Mouse (Mus musculus) layer of hippocampus, postnatal 14 days (tissue): ENCODE results near the gene Ptcd2. TPM values are rescaled to one million over a fixed set of nuclear protein-coding genes. Genes with fewer than 3 reads are reported as not detected.

Source experiments
- DNase-seq, 2 experiments: peaks; one replicate each; pipeline ENCODE4 v3.0.0; 2021 to 2022; ENCODE audit warnings: low spot score in 2 of 2, mixed read lengths in 1 of 2
- total RNA-seq, 2 experiments: library from RNA; stranded (reverse); gene quantifications; 2 replicates each; pipeline ENCODE4 v1.2.3; 2021

The Ptcd2 gene
- total RNA-seq, 2 experiments from 2014 or later: 30.2 to 32.8 TPM

DNA sequence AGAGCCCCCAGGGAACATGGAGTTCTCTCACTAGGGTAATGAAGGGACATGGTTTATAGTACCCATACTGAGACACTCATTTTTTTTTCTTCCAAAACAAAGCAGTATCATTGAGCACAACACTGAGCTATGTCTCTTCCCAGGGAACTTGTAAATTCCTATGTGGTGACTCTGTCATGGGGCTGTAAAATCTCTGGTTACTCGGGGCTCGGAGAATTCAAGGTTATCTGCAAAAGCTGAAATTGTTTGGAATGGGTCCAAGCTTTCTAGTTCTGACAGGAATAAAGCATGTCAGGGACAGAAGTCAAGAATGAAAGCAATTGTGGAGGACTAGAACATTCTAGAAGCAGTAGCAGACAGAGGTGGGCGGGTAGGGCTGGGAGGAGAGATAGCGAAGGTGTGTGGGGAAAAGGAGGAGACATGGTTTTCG lies 36.6 kb downstream of the Ptcd2 start:
- DNase-seq: no peak

DNA sequence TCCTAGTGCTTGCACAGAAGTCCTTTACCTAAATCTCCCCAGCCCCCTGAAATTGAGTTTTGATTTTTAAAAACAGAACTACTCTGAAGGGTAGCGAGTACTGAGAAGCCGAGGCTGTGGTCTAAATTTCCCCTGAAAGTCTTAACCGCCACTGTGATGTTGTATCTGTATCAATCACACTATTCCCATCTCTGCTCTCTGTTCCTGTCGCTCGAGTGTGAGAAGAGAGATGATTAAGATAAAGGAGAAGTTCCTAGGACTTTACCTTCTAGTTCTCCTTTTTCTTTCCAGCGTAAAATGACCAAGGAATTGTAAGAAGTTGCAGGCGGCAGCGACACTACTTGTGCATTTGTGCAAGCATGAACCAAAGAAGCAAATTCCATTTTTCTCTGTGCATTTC lies 38.3 kb downstream of the Ptcd2 start:
- no peak for DNase-seq

DNA sequence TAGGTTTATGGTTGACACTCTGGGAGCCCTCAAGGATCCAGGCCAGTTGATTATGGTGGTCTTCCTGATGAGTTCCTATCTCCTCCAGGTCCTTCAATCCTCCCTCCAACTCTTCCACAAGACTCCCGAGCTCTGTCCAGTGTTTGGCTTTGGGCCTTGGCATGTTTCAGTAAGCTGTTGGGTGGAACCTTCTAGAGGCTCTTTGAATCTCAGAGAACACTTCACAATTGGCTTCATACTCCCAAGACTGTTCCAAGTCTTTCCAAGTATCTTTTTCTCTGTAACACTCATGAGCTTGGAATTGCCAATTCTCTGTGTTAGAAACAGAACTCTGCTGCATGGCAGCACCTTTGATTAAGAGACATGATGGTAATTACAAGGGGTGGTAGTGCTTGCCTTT lies 39.3 kb downstream of the Ptcd2 start:
- DNase-seq: no peak

DNA sequence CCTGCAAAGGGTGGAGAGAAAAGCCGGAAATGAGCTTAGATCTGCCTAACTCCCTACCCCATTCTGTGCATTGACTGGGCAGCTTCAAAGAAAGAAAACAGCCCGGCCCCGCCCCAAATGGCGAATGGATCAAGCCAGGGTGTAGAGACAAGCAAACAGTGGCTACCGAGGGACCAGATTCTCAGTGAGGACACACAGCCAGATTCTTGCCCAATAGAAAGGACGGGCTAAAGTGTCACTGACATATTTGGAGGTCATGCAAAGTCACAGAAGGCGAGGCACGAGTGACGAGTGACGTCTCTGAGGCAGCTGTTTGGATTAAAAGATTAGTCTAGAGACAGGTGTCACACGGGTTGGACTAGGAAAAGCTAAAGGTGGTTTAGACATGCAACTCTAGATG lies 40.1 kb downstream of the Ptcd2 start:
- no peak for DNase-seq

DNA sequence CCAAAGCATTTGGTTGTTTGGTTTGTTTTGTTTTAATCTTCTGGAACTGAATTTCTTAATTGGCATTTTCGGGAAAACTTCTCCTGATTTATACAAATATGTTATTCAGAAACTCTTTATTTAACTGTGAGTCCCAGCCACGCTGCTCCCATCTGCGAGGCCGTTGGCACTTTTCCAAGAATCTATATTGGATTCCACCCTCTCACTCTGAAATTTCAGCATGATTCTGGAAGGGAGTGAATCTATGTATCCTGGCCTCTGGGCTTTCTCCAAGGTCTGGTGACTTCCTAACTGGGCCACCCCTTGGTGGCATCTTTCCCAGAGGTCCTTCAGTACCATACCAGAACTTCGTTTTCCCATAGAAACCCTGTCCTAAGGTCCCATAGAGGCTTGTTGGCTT lies 40.7 kb downstream of the Ptcd2 start:
- DNase-seq: peak; percentile 27 to 66

DNA sequence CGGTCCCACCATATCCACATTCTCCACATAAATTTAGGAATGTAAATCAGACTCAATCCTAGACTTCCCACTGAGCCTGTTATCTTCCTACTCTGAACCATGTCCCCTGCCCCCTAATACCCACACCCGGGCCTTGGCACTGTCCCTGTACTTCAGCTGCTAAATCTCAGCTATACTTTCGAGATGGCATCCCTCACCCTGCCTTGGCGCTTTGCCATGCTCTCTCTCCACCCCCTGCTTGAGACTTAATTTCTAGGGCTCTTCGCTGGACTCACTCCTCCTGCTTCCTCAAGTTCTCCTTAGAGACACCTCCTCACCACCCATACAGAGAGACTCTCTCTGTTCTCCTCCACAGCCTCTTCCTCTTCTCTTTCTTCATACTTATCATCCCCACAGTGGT lies 44.6 kb downstream of the Ptcd2 start:
- no peak for DNase-seq

DNA sequence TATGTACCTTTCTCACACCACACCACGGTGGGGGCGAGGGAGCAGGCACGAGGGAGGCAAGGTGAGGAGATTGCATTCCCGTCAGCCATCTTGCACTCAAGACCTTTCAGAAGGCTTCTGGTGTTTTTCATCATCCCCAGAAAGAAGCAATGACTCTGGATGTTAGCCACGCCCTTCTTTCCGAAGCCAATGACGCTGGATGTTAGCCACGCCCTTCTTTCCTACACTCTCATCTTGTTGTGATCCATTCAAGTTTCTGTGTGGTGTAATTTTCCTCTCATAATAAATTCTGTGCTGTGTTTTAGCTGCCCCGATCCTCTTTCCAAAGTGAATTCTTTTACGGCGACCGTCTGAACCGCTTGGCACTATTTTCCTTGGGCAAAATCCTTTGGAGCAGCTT lies 50.3 kb downstream of the Ptcd2 start:
- DNase-seq: no peak

DNA sequence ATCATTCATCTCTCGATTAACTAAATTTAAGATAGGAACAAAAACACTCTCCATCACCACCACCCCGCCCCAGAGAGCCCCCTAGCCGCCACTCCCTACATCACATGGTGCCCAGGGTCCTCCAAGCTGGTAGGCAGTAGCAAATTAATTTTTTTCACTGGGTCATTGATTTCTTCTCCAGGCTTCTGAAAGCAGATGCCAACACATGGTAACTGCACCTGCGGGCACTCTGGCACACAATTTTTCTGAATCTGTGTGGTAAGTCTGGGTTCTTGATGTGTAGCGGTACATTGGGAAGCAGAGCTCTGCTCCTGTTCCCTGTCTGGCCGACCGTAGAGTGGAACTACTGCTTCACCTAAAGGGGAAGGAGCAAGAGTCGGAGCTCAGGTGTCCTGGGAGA lies 53.7 kb downstream of the Ptcd2 start:
- DNase-seq: no peak

DNA sequence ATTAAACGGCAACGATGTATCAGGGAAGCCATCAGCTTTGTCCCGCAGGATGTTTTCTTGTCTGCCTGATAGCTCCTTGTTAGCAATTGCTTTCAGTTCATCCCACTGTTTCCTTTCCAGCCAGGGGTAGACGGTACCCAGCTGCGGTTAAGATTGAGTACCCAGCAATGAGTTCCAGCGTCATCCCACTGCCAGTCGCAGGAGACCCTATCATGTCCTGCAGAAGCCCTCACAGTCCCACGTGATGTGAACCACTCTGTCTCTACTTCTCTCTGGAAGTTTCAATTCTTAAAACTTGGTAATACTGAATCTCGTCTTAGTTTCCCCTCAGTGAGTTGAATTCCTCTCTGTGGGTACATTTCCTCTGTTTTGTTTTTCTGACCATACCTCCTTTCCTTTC lies 56.7 kb downstream of the Ptcd2 start:
- DNase-seq: no peak

DNA sequence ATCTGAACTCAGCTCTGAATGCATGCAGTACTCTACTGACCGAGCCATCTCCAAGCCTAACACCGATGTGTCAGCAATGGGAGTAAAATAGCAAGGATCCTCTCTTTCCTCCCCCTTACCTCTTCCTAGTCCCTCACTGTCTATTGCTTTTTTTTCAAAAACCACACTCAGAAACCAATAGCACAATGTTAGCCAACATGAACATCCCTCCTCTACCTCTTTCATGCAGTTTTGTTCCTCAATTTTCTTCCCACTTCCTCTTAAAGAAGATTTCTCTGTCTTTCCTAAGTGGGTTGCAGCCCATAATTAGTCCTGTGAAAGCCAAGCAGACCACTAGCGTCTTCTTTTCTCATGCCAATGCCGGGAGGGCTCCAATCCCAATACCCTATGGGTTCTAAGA lies 57.3 kb downstream of the Ptcd2 start:
- DNase-seq: no peak

DNA sequence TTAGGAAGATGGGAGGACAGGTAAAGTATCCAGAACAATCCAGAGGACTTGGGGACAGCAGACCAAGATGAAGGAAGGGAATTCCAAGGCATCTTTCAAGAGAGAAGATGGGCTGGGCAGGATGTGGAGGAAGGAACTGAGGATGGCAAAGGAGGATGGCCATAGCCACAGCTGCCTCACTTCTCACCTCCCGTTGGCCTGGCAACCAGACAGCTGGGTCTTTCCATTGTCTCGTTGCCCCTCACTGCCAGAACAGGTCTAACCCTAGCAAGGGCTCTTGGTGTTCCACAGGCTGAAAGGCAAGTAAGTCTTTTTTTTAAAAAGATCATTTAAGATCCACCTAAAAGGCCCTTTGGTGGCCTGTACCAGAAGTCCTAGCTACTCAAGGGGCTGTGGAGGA lies 59.3 kb downstream of the Ptcd2 start:
- DNase-seq: no peak

DNA sequence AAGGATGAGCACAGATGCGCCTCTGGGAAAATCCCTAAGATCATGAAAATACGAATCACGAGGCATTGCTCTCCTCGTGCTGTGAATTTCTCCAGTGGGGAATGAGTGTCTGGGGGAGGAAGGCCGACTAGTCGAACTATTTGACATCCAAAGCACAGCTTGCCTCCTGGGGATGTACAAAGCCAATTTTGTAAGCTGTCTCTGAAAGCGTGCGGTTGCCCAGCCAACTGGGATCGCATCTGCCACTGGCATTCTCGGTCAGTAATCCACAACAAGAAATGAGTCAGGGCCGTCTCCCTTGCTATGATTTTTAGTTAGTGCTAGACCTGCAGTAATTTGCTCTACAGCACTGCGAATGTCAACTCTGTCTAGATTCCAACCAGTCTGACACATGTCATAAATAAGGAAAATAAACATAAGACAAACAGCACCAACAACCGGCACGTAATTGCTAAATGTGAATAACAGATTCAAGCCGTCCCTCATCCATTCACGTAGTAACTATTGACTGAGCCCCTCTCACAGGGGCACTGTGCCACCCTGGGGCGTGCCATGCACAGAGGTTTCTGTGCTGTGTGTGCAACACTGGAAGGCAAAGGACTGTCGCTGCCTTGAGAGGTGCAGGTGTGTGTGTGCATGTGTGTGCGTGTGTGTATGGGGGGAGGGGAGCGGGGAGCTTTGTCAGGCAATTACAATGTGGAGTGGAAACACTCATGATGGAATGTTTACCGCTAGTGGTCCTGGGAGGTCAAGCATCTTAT lies 59.9 kb downstream of the Ptcd2 start:
- DNase-seq: peak; percentile 78 to 93

DNA sequence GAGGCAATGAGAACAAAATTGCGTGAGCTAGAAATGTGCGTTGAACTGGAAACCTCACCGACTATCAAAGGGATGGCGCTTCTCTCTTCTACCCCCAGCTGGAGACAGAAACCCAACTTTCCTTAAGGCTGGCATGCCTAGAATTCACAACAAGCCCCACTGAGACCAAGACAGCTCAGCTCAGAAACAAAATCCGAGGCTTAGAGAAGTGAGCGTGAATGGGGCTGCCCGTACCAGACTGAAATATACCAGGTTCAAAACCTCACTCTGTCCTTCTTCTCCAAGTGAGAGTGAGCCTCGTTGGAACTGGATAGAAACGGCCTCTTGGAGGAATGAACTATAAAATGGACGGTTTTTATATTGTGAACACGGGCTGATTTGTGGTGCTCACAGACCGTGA lies 60.6 kb downstream of the Ptcd2 start:
- DNase-seq: no peak

DNA sequence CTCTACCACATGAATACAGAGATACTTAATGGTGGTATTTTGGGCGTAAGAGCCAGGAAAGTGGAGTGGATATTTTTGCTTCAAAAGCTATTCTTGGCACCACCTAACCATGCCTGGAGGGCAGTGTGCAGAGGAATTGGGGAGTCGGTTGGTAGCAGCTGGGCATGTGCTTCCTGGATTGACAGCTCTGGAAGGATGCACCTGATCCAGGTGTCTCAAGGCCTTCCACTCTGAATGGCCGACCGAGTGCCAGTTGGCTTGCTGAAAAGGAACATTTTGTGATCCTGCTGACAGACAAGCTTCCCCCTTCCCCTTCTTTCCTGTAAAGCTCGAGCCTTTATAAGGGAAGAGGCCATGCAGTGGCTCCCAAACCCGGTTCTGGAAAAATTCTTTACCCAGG lies 61.5 kb downstream of the Ptcd2 start:
- no peak for DNase-seq

DNA sequence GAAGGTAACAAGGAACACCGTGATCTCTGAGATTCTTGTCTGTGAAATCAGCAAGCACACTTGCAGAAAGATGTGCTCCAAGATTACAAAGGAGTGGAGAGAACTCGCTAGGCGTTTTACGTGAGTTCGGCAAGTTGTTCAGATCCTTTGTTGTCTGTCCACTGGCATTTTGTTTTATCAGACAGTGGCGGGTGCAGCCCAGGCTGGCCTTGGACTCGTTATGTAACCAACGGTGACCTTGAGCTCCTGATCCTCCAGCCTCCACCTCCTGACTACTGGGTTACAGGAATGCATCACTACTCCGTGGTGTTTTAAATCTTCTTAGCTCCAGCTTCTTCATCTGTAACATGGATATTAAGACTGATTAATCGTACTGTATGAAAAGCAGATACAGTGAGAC lies 65.2 kb downstream of the Ptcd2 start:
- DNase-seq: no peak

DNA sequence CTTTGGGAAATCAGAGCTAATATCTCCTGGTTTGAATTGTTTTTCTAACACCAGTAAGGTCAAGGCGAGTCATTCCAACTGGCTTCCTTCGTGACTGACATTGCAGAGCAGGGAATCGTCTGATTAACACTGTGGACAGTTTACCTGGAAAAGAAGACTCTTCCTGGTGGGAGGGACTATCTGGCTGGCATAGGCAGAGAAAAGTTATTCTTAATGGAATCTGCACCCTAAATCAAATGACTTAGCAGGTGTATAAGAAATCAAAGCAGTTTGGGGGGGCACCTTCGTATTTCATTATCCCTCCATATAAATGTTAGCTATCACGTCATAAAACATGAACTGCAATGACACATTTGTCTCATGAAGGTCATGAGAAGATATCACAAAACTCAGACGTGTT lies 66.0 kb downstream of the Ptcd2 start:
- DNase-seq: no peak

DNA sequence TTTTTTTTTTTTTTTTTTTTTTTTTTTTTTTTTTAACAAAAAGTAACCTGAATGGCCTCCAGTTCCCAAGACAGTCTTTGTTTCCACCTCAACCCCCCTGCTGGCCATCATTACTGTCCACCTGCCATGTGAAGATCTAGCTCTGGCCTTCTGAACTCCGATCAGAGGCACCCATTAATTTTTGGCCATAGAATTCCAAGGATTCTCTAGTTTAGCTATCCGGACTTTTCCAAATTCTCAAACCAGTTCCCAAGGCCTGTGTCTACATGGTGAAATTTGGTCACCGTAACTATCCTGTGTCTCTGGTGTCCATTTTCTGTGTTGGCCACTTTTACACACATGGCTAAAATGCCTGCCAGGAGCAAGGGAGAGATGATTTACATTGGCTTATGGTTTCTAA lies 67.0 kb downstream of the Ptcd2 start:
- no peak for DNase-seq

DNA sequence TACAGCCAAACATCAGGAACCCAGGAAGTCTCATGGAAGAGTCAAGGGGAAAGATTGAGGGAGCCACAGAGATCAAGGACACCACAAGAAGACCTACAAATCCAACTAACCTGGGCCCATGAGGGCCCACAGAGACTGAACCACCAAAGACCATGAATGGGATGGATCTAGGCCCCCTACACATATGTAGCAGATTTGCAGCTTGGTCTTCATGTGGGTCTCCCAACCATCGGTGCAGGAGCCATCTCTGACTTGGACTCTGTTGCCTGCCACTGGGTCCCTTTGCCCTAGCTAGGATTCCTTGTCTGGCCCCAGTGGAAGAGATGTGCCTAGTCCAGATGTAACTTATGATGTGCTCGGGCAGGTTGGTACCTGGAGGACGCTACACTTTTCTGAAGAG lies 72.5 kb downstream of the Ptcd2 start:
- DNase-seq: no peak

Other genes with a start within 250 kb of the Ptcd2 start
- 1 to 10 TPM; 5.1 to 7.0 TPM for gene Zfp366, start 159.9 kb downstream of the Ptcd2 start, total RNA-seq
- 10 to 100 TPM; 25.9 to 26.5 TPM for gene Mrps27, start 81 bp upstream of the Ptcd2 start, total RNA-seq
- gene Map1b, start 171.8 kb upstream of the Ptcd2 start, total RNA-seq: 100 to 1,000 TPM; 795 to 818 TPM